Mouse (Mus musculus): ENCODE results near the gene Amhr2. TPM values are rescaled to one million over a fixed set of nuclear protein-coding genes. Genes with fewer than 3 reads are reported as not detected.

Gene Amhr2
- polyA plus RNA-seq, 1 experiment, result 1.4 TPM

DNA sequence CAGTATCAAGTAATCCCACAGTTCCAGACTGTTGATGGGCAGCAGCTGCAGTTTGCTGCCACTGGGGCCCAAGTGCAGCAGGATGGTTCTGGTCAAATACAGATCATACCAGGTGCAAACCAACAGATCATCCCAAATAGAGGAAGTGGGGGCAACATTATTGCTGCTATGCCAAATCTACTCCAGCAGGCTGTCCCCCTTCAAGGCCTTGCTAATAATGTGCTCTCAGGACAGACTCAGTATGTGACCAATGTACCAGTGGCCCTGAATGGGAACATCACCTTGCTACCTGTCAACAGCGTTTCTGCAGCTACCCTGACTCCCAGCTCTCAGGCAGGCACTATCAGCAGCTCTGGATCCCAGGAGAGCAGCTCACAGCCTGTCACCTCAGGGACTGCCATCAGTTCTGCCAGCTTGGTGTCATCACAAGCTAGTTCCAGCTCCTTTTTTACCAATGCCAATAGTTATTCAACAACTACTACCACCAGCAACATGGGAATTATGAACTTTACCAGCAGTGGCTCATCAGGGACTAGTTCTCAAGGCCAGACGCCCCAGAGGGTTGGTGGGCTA lies 36.5 kb upstream of the Amhr2 start:
- H3K4me1 ChIP-seq (ENCODE audit: control insufficient read depth, insufficient read depth, low read length), result peaks cover 8% of the 10 kb centered on the region; the same call in 1 of the 2 replicates
- no peak overlapping the region for H3K27ac ChIP-seq (ENCODE audit: insufficient read depth, low read depth, low read length)
- TF ChIP-seq POLR2A (IDR thresholded peaks at IDR 0.05; ENCODE audit: low read depth, low read length), result no peak
- no peak for TF ChIP-seq CTCF (conservative IDR thresholded peaks at IDR 0.05; ENCODE audit: insufficient read depth, insufficient read length, low read depth, low read length)
- no peak overlapping the region for H3K4me3 ChIP-seq (ENCODE audit: insufficient read depth, low read depth, low read length)
- WGBS, result 61% methylated on average over 2 of the region's 2 CpGs
- no peak for DNase-seq
- no peaks in the 10 kb centered on the region for H3K27me3 ChIP-seq (replicated peaks; ENCODE audit: control insufficient read depth, insufficient read depth, low read length)
- peaks cover 6% of the 10 kb centered on the region for H3K36me3 ChIP-seq (ENCODE audit: control insufficient read depth, insufficient read depth, low read length)

DNA sequence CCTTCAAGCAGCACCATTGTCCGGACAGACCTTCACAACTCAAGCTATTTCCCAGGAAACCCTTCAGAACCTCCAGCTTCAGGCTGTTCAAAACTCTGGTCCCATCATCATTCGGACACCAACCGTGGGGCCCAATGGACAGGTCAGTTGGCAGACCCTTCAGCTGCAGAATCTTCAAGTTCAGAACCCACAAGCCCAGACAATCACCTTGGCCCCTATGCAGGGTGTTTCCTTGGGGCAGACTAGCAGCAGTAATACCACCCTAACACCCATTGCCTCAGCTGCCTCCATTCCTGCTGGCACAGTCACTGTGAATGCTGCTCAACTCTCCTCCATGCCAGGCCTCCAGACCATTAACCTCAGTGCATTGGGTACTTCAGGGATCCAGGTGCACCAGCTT lies 35.9 kb upstream of the Amhr2 start:
- peaks cover 8% of the 10 kb centered on the region; the same call in 1 of the 2 replicates for H3K4me1 ChIP-seq (ENCODE audit: control insufficient read depth, insufficient read depth, low read length)
- WGBS, result 87% methylated on average over 3 of the region's 3 CpGs
- no peak overlapping the region for H3K4me3 ChIP-seq (ENCODE audit: insufficient read depth, low read depth, low read length)
- DNase-seq, result no peak
- peaks cover 7% of the 10 kb centered on the region for H3K36me3 ChIP-seq (ENCODE audit: control insufficient read depth, insufficient read depth, low read length)
- no peak overlapping the region for H3K27ac ChIP-seq (ENCODE audit: insufficient read depth, low read depth, low read length)
- TF ChIP-seq POLR2A (IDR thresholded peaks at IDR 0.05; ENCODE audit: low read depth, low read length), result no peak
- TF ChIP-seq CTCF (conservative IDR thresholded peaks at IDR 0.05; ENCODE audit: insufficient read depth, insufficient read length, low read depth, low read length), result no peak
- H3K27me3 ChIP-seq (replicated peaks; ENCODE audit: control insufficient read depth, insufficient read depth, low read length), result no peaks in the 10 kb centered on the region

DNA sequence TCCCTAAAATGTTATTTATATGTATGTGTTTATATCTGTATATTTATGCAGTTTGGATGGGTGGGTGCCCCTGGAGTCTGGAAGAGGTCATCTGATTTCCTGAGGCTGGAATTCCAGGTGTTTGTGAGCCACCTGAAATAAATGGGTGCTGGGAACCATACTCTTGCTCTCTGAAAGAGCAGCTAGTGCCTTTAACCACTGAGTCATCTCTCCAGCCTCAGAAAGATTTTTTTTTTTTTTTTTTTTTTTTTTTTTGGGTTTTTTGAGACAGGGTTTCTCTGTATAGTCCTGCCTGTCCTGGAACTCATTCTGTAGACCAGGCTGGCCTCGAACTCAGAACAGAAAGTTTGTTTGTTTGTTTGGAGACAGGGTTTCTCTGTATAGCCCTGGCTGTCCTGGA lies 34.1 kb upstream of the Amhr2 start:
- DNase-seq, result no peak
- H3K27me3 ChIP-seq (replicated peaks; ENCODE audit: control insufficient read depth, insufficient read depth, low read length), result no peaks in the 10 kb centered on the region
- H3K4me3 ChIP-seq (ENCODE audit: insufficient read depth, low read depth, low read length), result no peak overlapping the region
- H3K4me1 ChIP-seq (ENCODE audit: control insufficient read depth, insufficient read depth, low read length), result peaks cover 5% of the 10 kb centered on the region; the same call in 1 of the 2 replicates
- WGBS, result 93% methylated on average over 1 of the region's 1 CpGs
- TF ChIP-seq CTCF (conservative IDR thresholded peaks at IDR 0.05; ENCODE audit: insufficient read depth, insufficient read length, low read depth, low read length) (no peak), POLR2A (IDR thresholded peaks at IDR 0.05; ENCODE audit: low read depth, low read length) (no peak)
- peaks cover 7% of the 10 kb centered on the region for H3K36me3 ChIP-seq (ENCODE audit: control insufficient read depth, insufficient read depth, low read length)
- no peak overlapping the region for H3K27ac ChIP-seq (ENCODE audit: insufficient read depth, low read depth, low read length)

DNA sequence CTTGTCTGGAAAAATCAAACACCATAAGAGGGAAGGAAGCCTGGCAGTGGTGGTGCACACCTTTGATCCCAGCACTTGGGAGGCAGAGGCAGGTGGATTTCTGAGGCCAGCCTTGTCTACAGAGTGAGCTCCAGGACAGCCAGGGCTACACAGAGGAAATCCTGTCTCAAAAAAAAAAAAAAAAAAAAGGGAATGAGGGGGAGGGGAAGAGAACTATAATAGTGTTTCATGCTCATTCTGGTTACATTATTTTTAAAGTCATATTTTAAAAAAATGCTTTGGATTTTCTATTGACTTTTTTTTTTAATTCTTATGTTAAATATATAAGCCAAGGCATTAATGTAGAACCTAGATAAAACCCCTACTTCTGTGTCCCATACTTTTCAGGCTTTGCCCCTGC lies 31.5 kb upstream of the Amhr2 start:
- no peak overlapping the region for H3K4me3 ChIP-seq (ENCODE audit: insufficient read depth, low read depth, low read length)
- H3K4me1 ChIP-seq (ENCODE audit: control insufficient read depth, insufficient read depth, low read length), result peaks cover 5% of the 10 kb centered on the region; the same call in 1 of the 2 replicates
- TF ChIP-seq POLR2A (IDR thresholded peaks at IDR 0.05; ENCODE audit: low read depth, low read length) (no peak), CTCF (conservative IDR thresholded peaks at IDR 0.05; ENCODE audit: insufficient read depth, insufficient read length, low read depth, low read length) (no peak)
- H3K36me3 ChIP-seq (ENCODE audit: control insufficient read depth, insufficient read depth, low read length), result peaks cover 5% of the 10 kb centered on the region
- no peaks in the 10 kb centered on the region for H3K27me3 ChIP-seq (replicated peaks; ENCODE audit: control insufficient read depth, insufficient read depth, low read length)
- no peak for DNase-seq
- no peak overlapping the region for H3K27ac ChIP-seq (ENCODE audit: insufficient read depth, low read depth, low read length)

DNA sequence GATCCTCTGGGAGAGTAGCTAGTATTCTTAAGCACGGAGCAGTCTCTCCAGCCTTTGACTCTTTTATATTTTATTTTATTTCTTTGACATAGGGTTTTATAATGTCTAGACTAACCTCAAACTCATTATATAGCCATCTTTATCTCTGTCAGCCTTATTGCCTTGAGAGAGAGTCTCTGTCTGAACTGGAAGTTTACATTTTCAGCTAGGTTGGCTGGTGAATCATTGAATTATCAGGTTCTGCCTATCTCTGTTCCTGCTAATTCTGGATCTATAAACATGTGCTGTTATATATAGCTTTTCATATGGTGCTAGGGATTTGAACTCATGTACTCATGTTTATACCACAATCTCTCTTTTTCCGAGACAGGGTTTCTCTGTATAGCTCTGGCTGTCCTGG lies 27.6 kb upstream of the Amhr2 start:
- WGBS, result 88% methylated on average over 2 of the region's 2 CpGs
- DNase-seq, result no peak
- H3K4me3 ChIP-seq (ENCODE audit: insufficient read depth, low read depth, low read length), result no peak overlapping the region
- no peak overlapping the region for H3K27ac ChIP-seq (ENCODE audit: insufficient read depth, low read depth, low read length)
- no peaks in the 10 kb centered on the region; the same call in 1 of the 2 replicates for H3K4me1 ChIP-seq (ENCODE audit: control insufficient read depth, insufficient read depth, low read length)
- peaks cover 3% of the 10 kb centered on the region; the same call in 1 of the 2 replicates for H3K36me3 ChIP-seq (ENCODE audit: control insufficient read depth, insufficient read depth, low read length)
- H3K27me3 ChIP-seq (replicated peaks; ENCODE audit: control insufficient read depth, insufficient read depth, low read length), result no peaks in the 10 kb centered on the region
- TF ChIP-seq POLR2A (IDR thresholded peaks at IDR 0.05; ENCODE audit: low read depth, low read length) (no peak), CTCF (conservative IDR thresholded peaks at IDR 0.05; ENCODE audit: insufficient read depth, insufficient read length, low read depth, low read length) (no peak)

DNA sequence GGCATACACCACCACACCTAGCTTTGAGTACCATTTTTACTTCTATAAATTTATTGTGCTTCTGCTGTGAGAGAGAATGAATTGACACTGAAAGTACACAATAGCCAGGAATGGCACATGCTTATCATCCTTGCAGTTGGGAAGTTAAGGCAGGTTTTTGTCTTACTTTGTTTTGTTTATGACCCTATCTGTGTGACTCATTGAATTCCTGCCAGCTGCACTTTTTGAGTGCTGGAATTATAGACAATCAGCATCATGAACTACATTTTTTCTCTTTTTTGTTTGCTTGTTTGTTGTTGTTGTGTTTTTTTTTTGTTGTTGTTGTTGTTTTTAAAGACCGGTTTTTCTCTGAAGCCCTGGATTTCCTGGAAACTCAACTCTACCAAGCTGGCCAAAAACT lies 24.2 kb upstream of the Amhr2 start:
- Histone ChIP-seq H3K36me3 (ENCODE audit: control insufficient read depth, insufficient read depth, low read length) (no peaks in the 10 kb centered on the region; the same call in 1 of the 2 replicates), H3K27ac (ENCODE audit: insufficient read depth, low read depth, low read length) (0 out of 2 replicates have a peak overlapping the region, but pooled peaks have one; percentile 38), H3K4me3 (ENCODE audit: insufficient read depth, low read depth, low read length) (no peak overlapping the region), H3K4me1 (ENCODE audit: control insufficient read depth, insufficient read depth, low read length) (no peaks in the 10 kb centered on the region; the same call in 1 of the 2 replicates), H3K27me3 (replicated peaks; ENCODE audit: control insufficient read depth, insufficient read depth, low read length) (no peaks in the 10 kb centered on the region)
- 16% methylated on average over 1 of the region's 1 CpGs for WGBS
- TF ChIP-seq POLR2A (IDR thresholded peaks at IDR 0.05; ENCODE audit: low read depth, low read length), result no peak
- DNase-seq, result no peak

DNA sequence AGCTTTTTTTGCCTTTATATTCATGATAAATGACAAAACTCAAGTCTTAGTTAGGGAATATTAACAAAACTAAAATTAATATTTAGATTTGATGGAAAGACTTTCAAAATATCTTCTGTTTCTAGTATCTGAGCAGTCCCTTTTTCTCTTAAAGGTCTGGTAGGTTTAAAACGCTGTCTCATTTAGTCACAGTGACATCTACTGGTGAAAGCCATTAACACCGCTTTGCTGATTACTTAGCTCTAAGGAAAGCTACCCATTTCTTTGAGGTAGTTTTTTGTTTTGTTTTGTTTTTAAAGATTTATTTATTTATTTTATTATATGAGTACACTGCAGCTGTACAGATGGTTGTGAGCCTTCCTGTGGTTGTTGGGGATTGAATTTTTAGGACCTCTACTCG lies 23.7 kb upstream of the Amhr2 start:
- H3K4me3 ChIP-seq (ENCODE audit: insufficient read depth, low read depth, low read length), result no peak overlapping the region
- TF ChIP-seq CTCF (conservative IDR thresholded peaks at IDR 0.05; ENCODE audit: insufficient read depth, insufficient read length, low read depth, low read length) (0 out of 2 replicates have a peak, but pooled peaks have one; percentile 10), POLR2A (IDR thresholded peaks at IDR 0.05; ENCODE audit: low read depth, low read length) (no peak)
- 43% methylated on average over 3 of the region's 3 CpGs for WGBS
- no peaks in the 10 kb centered on the region; the same call in 1 of the 2 replicates for H3K36me3 ChIP-seq (ENCODE audit: control insufficient read depth, insufficient read depth, low read length)
- H3K27me3 ChIP-seq (replicated peaks; ENCODE audit: control insufficient read depth, insufficient read depth, low read length), result no peaks in the 10 kb centered on the region
- no peaks in the 10 kb centered on the region; the same call in 1 of the 2 replicates for H3K4me1 ChIP-seq (ENCODE audit: control insufficient read depth, insufficient read depth, low read length)
- H3K27ac ChIP-seq (ENCODE audit: insufficient read depth, low read depth, low read length), result no peak overlapping the region
- DNase-seq, result peak; percentile 66

All from kidney, adult 2 months (tissue).